Mouse (Mus musculus) kidney, embryonic 15.5 days (tissue): Measurements from ENCODE around the gene Tmem104. TPM values are rescaled to one million over a fixed set of nuclear protein-coding genes. Genes with fewer than 3 reads are reported as not detected.

Source experiments
- ATAC-seq: fragments of 200-750 bp; cut with Nextera tagmentation; replicated peaks from 2 replicates; pipeline ENCODE4 v1.8.0; 2017; ENCODE audit warnings: moderate TSS enrichment; ENCODE audit not compliant: low FRiP score
- H3K27ac ChIP-seq: fragments of 300-500 bp; sonication (generic); 2 replicates; pipeline ENCODE4 v1.5.1; 2015; ENCODE audit warnings: mild to moderate bottlenecking, inconsistent platforms
- H3K27me3 ChIP-seq: fragments of 300-500 bp; sonication (generic); 2 replicates; pipeline ENCODE4 v1.6.1; 2015; ENCODE audit warnings: inconsistent platforms
- H3K36me3 ChIP-seq: fragments of 300-500 bp; sonication (generic); 2 replicates; pipeline ENCODE4 v1.6.1; 2015; ENCODE audit warnings: inconsistent platforms
- H3K4me1 ChIP-seq: fragments of 300-500 bp; sonication (generic); 2 replicates; pipeline ENCODE4 v1.6.1; 2015; ENCODE audit warnings: inconsistent platforms
- H3K4me2 ChIP-seq: fragments of 300-500 bp; sonication (generic); 2 replicates; pipeline ENCODE4 v1.6.1; 2015; ENCODE audit warnings: moderate library complexity, mild to moderate bottlenecking, inconsistent platforms
- H3K4me3 ChIP-seq: fragments of 300-500 bp; sonication (generic); replicated peaks from 2 replicates; pipeline ENCODE4 v1.5.1; 2015; ENCODE audit warnings: mild to moderate bottlenecking, inconsistent platforms
- H3K9ac ChIP-seq: fragments of 300-500 bp; sonication (generic); 2 replicates; pipeline ENCODE4 v1.6.1; 2015; ENCODE audit warnings: mild to moderate bottlenecking, inconsistent platforms
- H3K9me3 ChIP-seq: fragments of 300-500 bp; sonication (generic); replicated peaks from 2 replicates; pipeline ENCODE4 v1.6.1; 2016; ENCODE audit warnings: inconsistent platforms
- WGBS: fragments of 180-500 bp; shearing (Covaris S2); methylation state at CpG from one replicate; pipeline ENCODE4 v1.1.7; 2015; ENCODE audit warnings: mixed read lengths; 5-methylcytosine and 5-hydroxymethylcytosine counted together
- polyA plus RNA-seq: library from polyadenylated mRNA; unstranded; fragments of >200 nt; fragmentation: Nextera tagmentation; extraction: Ambion mirVana; gene quantifications from 2 replicates; pipeline ENCODE4 v1.2.1, GENCODE M21; 2015

Gene Tmem104
- polyA plus RNA-seq, 1 experiment from 2014 or later: 11.0 TPM

- Histone ChIP-seq H3K4me3 (no peak overlapping the region), H3K27me3 (peaks cover 15% of the 10 kb centered on the region), H3K9me3 (no peaks in the 10 kb centered on the region), H3K36me3 (no peaks in the 10 kb centered on the region), H3K9ac (no peak overlapping the region), H3K27ac (no peak overlapping the region), H3K4me1 (peaks cover 46% of the 10 kb centered on the region), H3K4me2 (no peak overlapping the region)
- ATAC-seq: no peak
- 51% methylated on average over 11 of the region's 11 CpGs for WGBS
These were observed 27.1 kb upstream of the Tmem104 start for GRCm38 (mm10) chr11:115160016-115160797.

GRCm38 (mm10) chr11:115160883-115161577, 26.3 kb upstream of the Tmem104 start:
- Histone ChIP-seq H3K4me2 (no peak overlapping the region), H3K36me3 (no peaks in the 10 kb centered on the region), H3K27me3 (peaks cover 7% of the 10 kb centered on the region), H3K27ac (no peak overlapping the region), H3K4me3 (no peak overlapping the region), H3K9ac (no peak overlapping the region), H3K4me1 (peaks cover 49% of the 10 kb centered on the region), H3K9me3 (no peaks in the 10 kb centered on the region)
- WGBS: 41% methylated on average over 10 of the region's 10 CpGs
- no peak for ATAC-seq

- ATAC-seq: no peak
- H3K4me1 ChIP-seq: peaks cover 54% of the 10 kb centered on the region
- peaks cover under 1% of the 10 kb centered on the region; the same call in 1 of the 2 replicates for H3K27me3 ChIP-seq
- H3K36me3 ChIP-seq: no peaks in the 10 kb centered on the region
- H3K4me2 ChIP-seq: no peak overlapping the region
- no peak overlapping the region for H3K9ac ChIP-seq
- no peaks in the 10 kb centered on the region for H3K9me3 ChIP-seq
- H3K4me3 ChIP-seq: no peak overlapping the region
- WGBS: 68% methylated on average over 9 of the region's 9 CpGs
- H3K27ac ChIP-seq: no peak overlapping the region; the same call in 1 of the 2 replicates
These were observed 25.6 kb upstream of the Tmem104 start for GRCm38 (mm10) chr11:115161578-115162204.

GRCm38 (mm10) chr11:115162205-115162601, 25.1 kb upstream of the Tmem104 start:
- no peak for ATAC-seq
- 32% methylated on average over 9 of the region's 9 CpGs for WGBS
- peak overlapping the region; percentile 89 for H3K4me2 ChIP-seq
- peak overlapping the region; percentile 87; the same call in 1 of the 2 replicates for H3K27ac ChIP-seq
- no peaks in the 10 kb centered on the region; the same call in 1 of the 2 replicates for H3K27me3 ChIP-seq
- peaks cover 56% of the 10 kb centered on the region for H3K4me1 ChIP-seq
- no peaks in the 10 kb centered on the region for H3K9me3 ChIP-seq
- 0 out of 2 replicates have a peak overlapping the region, but pooled peaks have one; percentile 48 for H3K9ac ChIP-seq
- H3K4me3 ChIP-seq: peak overlapping the region; percentile 66
- no peaks in the 10 kb centered on the region for H3K36me3 ChIP-seq

GRCm38 (mm10) chr11:115162832-115163480, 24.3 kb upstream of the Tmem104 start, which contains the start of gene Slc9a3r1:
TSS of gene Slc9a3r1 (plus strand) at chr11:115163341.
- peak within 1 kb of the TSS; percentile 87 for H3K27ac ChIP-seq
- ATAC-seq: peak; percentile 94
- peak within 1 kb of the TSS; percentile 66 for H3K4me3 ChIP-seq
- H3K9me3 ChIP-seq: no peaks in the 10 kb centered on the region
- peak within 1 kb of the TSS; percentile 64 for H3K9ac ChIP-seq
- H3K4me1 ChIP-seq: peaks cover 60% of the 10 kb centered on the region
- peak within 1 kb of the TSS; percentile 89 for H3K4me2 ChIP-seq
- under 1% methylated on average over 47 of the region's 47 CpGs for WGBS
- no peaks in the 10 kb centered on the region for H3K36me3 ChIP-seq
- no peaks in the 10 kb centered on the region; the same call in 1 of the 2 replicates for H3K27me3 ChIP-seq

GRCm38 (mm10) chr11:115163568-115164150, 23.6 kb upstream of the Tmem104 start:
- WGBS: under 1% methylated on average over 47 of the region's 47 CpGs
- Histone ChIP-seq H3K36me3 (no peaks in the 10 kb centered on the region), H3K4me3 (peak overlapping the region; percentile 66), H3K27me3 (no peaks in the 10 kb centered on the region; the same call in 1 of the 2 replicates), H3K4me2 (peak overlapping the region; percentile 89), H3K4me1 (peaks cover 55% of the 10 kb centered on the region), H3K9ac (peak overlapping the region; percentile 64), H3K9me3 (no peaks in the 10 kb centered on the region), H3K27ac (peak overlapping the region; percentile 71)
- 0 out of 2 replicates have a peak, but pooled peaks have one; percentile 9 for ATAC-seq

- WGBS: 0% methylated on average over 14 of the region's 14 CpGs
- Histone ChIP-seq H3K36me3 (no peaks in the 10 kb centered on the region), H3K4me2 (peak overlapping the region; percentile 89), H3K4me1 (peaks cover 54% of the 10 kb centered on the region), H3K27me3 (no peaks in the 10 kb centered on the region; the same call in 1 of the 2 replicates), H3K4me3 (peak overlapping the region; percentile 66), H3K9me3 (no peaks in the 10 kb centered on the region), H3K9ac (peak overlapping the region; percentile 64), H3K27ac (peak overlapping the region; percentile 71)
- ATAC-seq: peak; percentile 30
These were observed 22.8 kb upstream of the Tmem104 start for GRCm38 (mm10) chr11:115164341-115164975.

- Histone ChIP-seq H3K27ac (peak overlapping the region; percentile 71), H3K9me3 (no peaks in the 10 kb centered on the region), H3K9ac (peak overlapping the region; percentile 64), H3K4me1 (peaks cover 54% of the 10 kb centered on the region), H3K36me3 (no peaks in the 10 kb centered on the region), H3K4me3 (peak overlapping the region; percentile 66), H3K4me2 (peak overlapping the region; percentile 89), H3K27me3 (no peaks in the 10 kb centered on the region; the same call in 1 of the 2 replicates)
- ATAC-seq: no peak
- WGBS: under 1% methylated on average over 9 of the region's 9 CpGs
These were observed 22.3 kb upstream of the Tmem104 start for GRCm38 (mm10) chr11:115164976-115165374.

- H3K9ac ChIP-seq: no peak overlapping the region
- H3K27ac ChIP-seq: no peak overlapping the region
- peaks cover 63% of the 10 kb centered on the region for H3K4me1 ChIP-seq
- H3K9me3 ChIP-seq: no peaks in the 10 kb centered on the region
- no peak overlapping the region for H3K4me2 ChIP-seq
- no peak overlapping the region for H3K4me3 ChIP-seq
- no peaks in the 10 kb centered on the region for H3K36me3 ChIP-seq
- 91% methylated on average over 3 of the region's 3 CpGs for WGBS
- H3K27me3 ChIP-seq: no peaks in the 10 kb centered on the region; the same call in 1 of the 2 replicates
- ATAC-seq: no peak
These were observed 20.5 kb upstream of the Tmem104 start for GRCm38 (mm10) chr11:115166776-115167175.

GRCm38 (mm10) chr11:115167631-115168249, 19.5 kb upstream of the Tmem104 start:
- ATAC-seq: no peak
- Histone ChIP-seq H3K27me3 (no peaks in the 10 kb centered on the region; the same call in 1 of the 2 replicates), H3K9me3 (no peaks in the 10 kb centered on the region), H3K27ac (no peak overlapping the region), H3K4me2 (no peak overlapping the region), H3K9ac (no peak overlapping the region), H3K4me3 (no peak overlapping the region), H3K4me1 (peaks cover 63% of the 10 kb centered on the region), H3K36me3 (no peaks in the 10 kb centered on the region)
- WGBS: 59% methylated on average over 8 of the region's 8 CpGs
